Mouse (Mus musculus) forebrain, embryonic 16.5 days (tissue): ENCODE data around the gene Spns3. TPM values are rescaled to one million over a fixed set of nuclear protein-coding genes. Genes with fewer than 3 reads are reported as not detected.

Experiments
- ATAC-seq: fragments of 200-750 bp; cut with Nextera tagmentation; 2 replicates; pipeline ENCODE4 v1.8.0; 2017; ENCODE audit warnings: mild to moderate bottlenecking, moderate library complexity
- H3K27ac ChIP-seq: fragments of 300-500 bp; sonication (generic); 2 replicates; pipeline ENCODE4 v1.5.1; 2014; ENCODE audit warnings: low read length, control low read depth
- H3K27me3 ChIP-seq: fragments of 300-500 bp; sonication (generic); replicated peaks from 2 replicates; pipeline ENCODE4 v1.6.1; 2014; ENCODE audit warnings: low read length; ENCODE audit not compliant: control insufficient read depth, insufficient read depth
- H3K36me3 ChIP-seq: fragments of 300-500 bp; sonication (generic); 2 replicates; pipeline ENCODE4 v1.6.1; 2014; ENCODE audit not compliant: control insufficient read depth, insufficient read depth
- H3K4me1 ChIP-seq: fragments of 300-500 bp; sonication (generic); replicated peaks from 2 replicates; pipeline ENCODE4 v1.6.1; 2014; ENCODE audit warnings: low read length; ENCODE audit not compliant: control insufficient read depth, insufficient read depth
- H3K4me2 ChIP-seq: fragments of 300-500 bp; sonication (generic); 2 replicates; pipeline ENCODE4 v1.6.1; 2014; ENCODE audit warnings: mild to moderate bottlenecking, low read length, control low read depth
- H3K4me3 ChIP-seq: fragments of 300-500 bp; sonication (generic); replicated peaks from 2 replicates; pipeline ENCODE4 v1.5.1; 2014; ENCODE audit warnings: mild to moderate bottlenecking, low read length, control low read depth
- H3K9ac ChIP-seq: fragments of 300-500 bp; sonication (generic); replicated peaks from 2 replicates; pipeline ENCODE4 v1.6.1; 2014; ENCODE audit warnings: low read depth, low read length, control low read depth
- H3K9me3 ChIP-seq: fragments of 300-500 bp; sonication (generic); 2 replicates; pipeline ENCODE4 v1.6.1; 2016; ENCODE audit warnings: low read length; ENCODE audit not compliant: control insufficient read depth
- WGBS: fragments of 180-500 bp; shearing (Covaris S2); extraction: QIAGEN DNeasy Blood & Tissue Kit; methylation state at CpG from one replicate; pipeline ENCODE4 v1.1.7; 2014; 5-methylcytosine and 5-hydroxymethylcytosine counted together
- polyA plus RNA-seq: library from polyadenylated mRNA; unstranded; fragments of >200 nt; fragmentation: Nextera tagmentation; extraction: Ambion mirVana; gene quantifications from 2 replicates; pipeline ENCODE4 v1.2.1, GENCODE M21; 2015

The Spns3 gene
- polyA plus RNA-seq, 1 experiment from 2014 or later = not detected

- H3K4me3 ChIP-seq = no peak overlapping the region
- WGBS = 61% methylated on average over 10 of the region's 10 CpGs
- no peak overlapping the region for H3K27ac ChIP-seq
- no peak for ATAC-seq
- H3K9me3 ChIP-seq = no peaks in the 10 kb centered on the region
- no peaks in the 10 kb centered on the region for H3K36me3 ChIP-seq
- H3K9ac ChIP-seq = no peak overlapping the region
- no peaks in the 10 kb centered on the region for H3K27me3 ChIP-seq
- no peak overlapping the region for H3K4me2 ChIP-seq
- H3K4me1 ChIP-seq = no peaks in the 10 kb centered on the region; the same call in 1 of the 2 replicates
Measured at GRCm38 (mm10) chr11:72541928-72542327, 8.4 kb downstream of the Spns3 start.

- Histone ChIP-seq H3K9ac (no peak overlapping the region), H3K27me3 (no peaks in the 10 kb centered on the region), H3K27ac (no peak overlapping the region), H3K36me3 (no peaks in the 10 kb centered on the region), H3K4me2 (no peak overlapping the region), H3K4me1 (no peaks in the 10 kb centered on the region; the same call in 1 of the 2 replicates), H3K9me3 (peaks cover under 1% of the 10 kb centered on the region; the same call in 1 of the 2 replicates), H3K4me3 (no peak overlapping the region)
- WGBS = 70% methylated on average over 6 of the region's 6 CpGs
- no peak for ATAC-seq
Measured at GRCm38 (mm10) chr11:72540437-72540836, 9.9 kb downstream of the Spns3 start.

GRCm38 (mm10) chr11:72538811-72539210 is 11.5 kb downstream of the Spns3 start:
- H3K4me1 ChIP-seq = no peaks in the 10 kb centered on the region; the same call in 1 of the 2 replicates
- H3K9ac ChIP-seq = no peak overlapping the region
- ATAC-seq = no peak
- 94% methylated on average over 7 of the region's 7 CpGs for WGBS
- peaks cover 4% of the 10 kb centered on the region for H3K9me3 ChIP-seq
- H3K4me2 ChIP-seq = no peak overlapping the region
- H3K27me3 ChIP-seq = no peaks in the 10 kb centered on the region
- H3K4me3 ChIP-seq = no peak overlapping the region
- no peaks in the 10 kb centered on the region for H3K36me3 ChIP-seq
- H3K27ac ChIP-seq = no peak overlapping the region

GRCm38 (mm10) chr11:72538037-72538755 is 12.1 kb downstream of the Spns3 start:
- WGBS = 81% methylated on average over 8 of the region's 8 CpGs
- Histone ChIP-seq H3K27ac (no peak overlapping the region), H3K4me3 (no peak overlapping the region), H3K4me2 (no peak overlapping the region), H3K9ac (no peak overlapping the region), H3K27me3 (no peaks in the 10 kb centered on the region), H3K36me3 (no peaks in the 10 kb centered on the region), H3K4me1 (no peaks in the 10 kb centered on the region; the same call in 1 of the 2 replicates), H3K9me3 (peaks cover 4% of the 10 kb centered on the region)
- no peak for ATAC-seq

GRCm38 (mm10) chr11:72537503-72537902 is 12.8 kb downstream of the Spns3 start:
- H3K27me3 ChIP-seq = no peaks in the 10 kb centered on the region
- ATAC-seq = no peak
- no peak overlapping the region for H3K4me2 ChIP-seq
- no peak overlapping the region for H3K27ac ChIP-seq
- H3K4me3 ChIP-seq = no peak overlapping the region
- H3K9me3 ChIP-seq = peaks cover 4% of the 10 kb centered on the region
- no peak overlapping the region for H3K9ac ChIP-seq
- H3K4me1 ChIP-seq = no peaks in the 10 kb centered on the region; the same call in 1 of the 2 replicates
- WGBS = 92% methylated on average over 2 of the region's 2 CpGs
- H3K36me3 ChIP-seq = no peaks in the 10 kb centered on the region

GRCm38 (mm10) chr11:72535519-72535918 is 14.8 kb downstream of the Spns3 start:
- 85% methylated on average over 3 of the region's 3 CpGs for WGBS
- Histone ChIP-seq H3K9ac (no peak overlapping the region), H3K27me3 (no peaks in the 10 kb centered on the region), H3K4me2 (no peak overlapping the region), H3K36me3 (no peaks in the 10 kb centered on the region), H3K27ac (no peak overlapping the region), H3K4me1 (no peaks in the 10 kb centered on the region; the same call in 1 of the 2 replicates), H3K4me3 (no peak overlapping the region), H3K9me3 (peaks cover 4% of the 10 kb centered on the region)
- no peak for ATAC-seq

- H3K9ac ChIP-seq = no peak overlapping the region
- peaks cover 4% of the 10 kb centered on the region for H3K9me3 ChIP-seq
- H3K27ac ChIP-seq = no peak overlapping the region
- no peaks in the 10 kb centered on the region for H3K4me1 ChIP-seq
- no peak overlapping the region for H3K4me2 ChIP-seq
- no peak overlapping the region for H3K4me3 ChIP-seq
- WGBS = 78% methylated on average over 3 of the region's 3 CpGs
- H3K36me3 ChIP-seq = no peaks in the 10 kb centered on the region
- ATAC-seq = no peak
- H3K27me3 ChIP-seq = no peaks in the 10 kb centered on the region
Measured at GRCm38 (mm10) chr11:72532890-72533289, 17.4 kb downstream of the Spns3 start.

GRCm38 (mm10) chr11:72531632-72532031 is 18.7 kb downstream of the Spns3 start:
- Histone ChIP-seq H3K4me2 (no peak overlapping the region), H3K27ac (no peak overlapping the region), H3K27me3 (no peaks in the 10 kb centered on the region), H3K4me1 (no peaks in the 10 kb centered on the region), H3K4me3 (no peak overlapping the region), H3K9me3 (peaks cover 4% of the 10 kb centered on the region), H3K36me3 (no peaks in the 10 kb centered on the region), H3K9ac (no peak overlapping the region)
- ATAC-seq = no peak
- WGBS = 77% methylated on average over 1 of the region's 1 CpGs

- Histone ChIP-seq H3K4me3 (no peak overlapping the region), H3K27ac (no peak overlapping the region), H3K27me3 (no peaks in the 10 kb centered on the region), H3K4me1 (no peaks in the 10 kb centered on the region), H3K36me3 (no peaks in the 10 kb centered on the region), H3K9ac (no peak overlapping the region), H3K9me3 (peaks cover 4% of the 10 kb centered on the region), H3K4me2 (no peak overlapping the region)
- WGBS = 87% methylated on average over 5 of the region's 5 CpGs
- no peak for ATAC-seq
Measured at GRCm38 (mm10) chr11:72531144-72531543, 19.2 kb downstream of the Spns3 start.
